Mouse (Mus musculus) CH12.LX (cell line): ENCODE results near the gene Cap2.

Experiments used
- CTCF ChIP-seq, 2 experiments: IDR thresholded peaks in 1 of 2; conservative IDR thresholded peaks in 1 of 2; 2 replicates each; pipeline ENCODE4 v1.5.1; 2011 to 2012; ENCODE audit warnings: low read depth in 2 of 2, low read length in 2 of 2, improper control_type of control experiment in 1 of 2, inconsistent platforms in 1 of 2, mild to moderate bottlenecking in 1 of 2, moderate library complexity in 1 of 2
- MXI1 ChIP-seq: IDR thresholded peaks from 2 replicates; pipeline ENCODE4 v1.6.1; 2011; ENCODE audit warnings: mild to moderate bottlenecking, low read depth, low read length, improper control_type of control experiment
- POLR2A ChIP-seq: IDR thresholded peaks from 2 replicates; pipeline ENCODE4 v1.6.1; 2011; ENCODE audit warnings: low read depth, mild to moderate bottlenecking, improper control_type of control experiment, low read length
- RCOR1 ChIP-seq: conservative IDR thresholded peaks from 2 replicates; pipeline ENCODE4 v1.6.1; 2012; ENCODE audit warnings: low read depth, mild to moderate bottlenecking, inconsistent platforms, low read length, improper control_type of control experiment
- UBTF ChIP-seq: IDR thresholded peaks from 2 replicates; pipeline ENCODE4 v1.6.1; 2012; ENCODE audit warnings: low read depth, mild to moderate bottlenecking, inconsistent platforms, low read length, improper control_type of control experiment, moderate library complexity
- USF1 ChIP-seq: IDR thresholded peaks from 2 replicates; pipeline ENCODE4 v1.6.1; 2014; ENCODE audit warnings: low read depth, mild to moderate bottlenecking, inconsistent platforms, low read length, improper control_type of control experiment

DNA sequence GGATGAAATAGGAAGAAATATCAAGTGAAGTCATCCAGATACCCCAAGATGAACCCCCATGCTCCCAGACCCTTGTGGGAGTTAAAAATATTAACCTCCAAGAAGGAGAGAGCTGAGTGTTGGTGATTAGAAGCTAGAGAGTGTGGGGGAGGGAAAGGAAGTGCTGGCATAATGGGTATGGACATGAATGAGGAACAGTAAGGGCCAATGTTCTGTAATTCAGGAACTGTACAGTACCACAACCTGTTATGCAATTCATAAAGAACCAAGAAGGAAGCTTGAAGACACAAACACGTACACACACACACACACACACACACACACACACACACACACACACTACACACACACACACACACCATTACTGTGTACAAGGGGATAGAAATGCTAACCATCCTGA lies 19.8 kb downstream of the Cap2 start:
- TF ChIP-seq USF1 (no peak), CTCF (conservative IDR thresholded peaks at IDR 0.05 in 1 of 2, IDR thresholded peaks at IDR 0.05 in 1 of 2; ENCODE audit: low read depth in 2 of 2, low read length in 2 of 2) (no peak), MXI1 (no peak), UBTF (no peak), RCOR1 (no peak), POLR2A (no peak)
